Mouse (Mus musculus) myocyte (in vitro differentiated cells): ENCODE measurements at regions not wholly inside any gene's neighbourhood (a gene's known extent, or its start where the extent isn't known, plus 50 kb on each side); places are given as distances from the start of the nearest gene placed in this dataset.

ENCODE experiments used
- CEBPB ChIP-seq: IDR thresholded peaks from 2 replicates; pipeline ENCODE4 v1.6.1; 2011; ENCODE audit warnings: mild to moderate bottlenecking, moderate library complexity; ENCODE audit not compliant: poor library complexity, insufficient read depth, severe bottlenecking
- E2F4 ChIP-seq: IDR thresholded peaks from one replicate; pipeline ENCODE4 v1.6.1; 2011; ENCODE audit warnings: mild to moderate bottlenecking, control low read depth, moderate library complexity; ENCODE audit not compliant: insufficient read depth
- POLR2A ChIP-seq: IDR thresholded peaks from one replicate; pipeline ENCODE4 v1.6.1; 2011; ENCODE audit warnings: low read depth, mild to moderate bottlenecking, control low read depth, moderate library complexity; ENCODE audit not compliant: insufficient read length
- REST ChIP-seq: IDR thresholded peaks from one replicate; pipeline ENCODE4 v1.6.1; 2011; ENCODE audit warnings: mild to moderate bottlenecking, control low read depth, moderate library complexity; ENCODE audit not compliant: insufficient read depth, insufficient read length
- SRF ChIP-seq: IDR thresholded peaks from one replicate; pipeline ENCODE4 v1.6.1; 2011; ENCODE audit warnings: low read depth; ENCODE audit not compliant: control insufficient read depth, insufficient read length
- TCF12 ChIP-seq: IDR thresholded peaks from one replicate; pipeline ENCODE4 v1.6.1; 2011; ENCODE audit warnings: mild to moderate bottlenecking, control low read depth; ENCODE audit not compliant: poor library complexity, insufficient read depth, severe bottlenecking
- USF1 ChIP-seq: IDR thresholded peaks from one replicate; pipeline ENCODE4 v1.6.1; 2011; ENCODE audit warnings: low read depth, mild to moderate bottlenecking, control low read depth, moderate library complexity

- no peak for TF ChIP-seq POLR2A
- no peak for TF ChIP-seq CEBPB
- TF ChIP-seq REST = no peak
- no peak for TF ChIP-seq TCF12
- TF ChIP-seq SRF = no peak
- no peak for TF ChIP-seq E2F4
- TF ChIP-seq USF1 = no peak
Observed at GRCm38 (mm10) chr11:65358908-65359307, 89.1 kb upstream of the Myocd start.
